Mouse (Mus musculus): ENCODE results near the gene Ppp5c. TPM values are rescaled to one million over a fixed set of nuclear protein-coding genes. Genes with fewer than 3 reads are reported as not detected.

Gene Ppp5c
- polyA plus RNA-seq, 1 experiment, result 199 TPM

DNA sequence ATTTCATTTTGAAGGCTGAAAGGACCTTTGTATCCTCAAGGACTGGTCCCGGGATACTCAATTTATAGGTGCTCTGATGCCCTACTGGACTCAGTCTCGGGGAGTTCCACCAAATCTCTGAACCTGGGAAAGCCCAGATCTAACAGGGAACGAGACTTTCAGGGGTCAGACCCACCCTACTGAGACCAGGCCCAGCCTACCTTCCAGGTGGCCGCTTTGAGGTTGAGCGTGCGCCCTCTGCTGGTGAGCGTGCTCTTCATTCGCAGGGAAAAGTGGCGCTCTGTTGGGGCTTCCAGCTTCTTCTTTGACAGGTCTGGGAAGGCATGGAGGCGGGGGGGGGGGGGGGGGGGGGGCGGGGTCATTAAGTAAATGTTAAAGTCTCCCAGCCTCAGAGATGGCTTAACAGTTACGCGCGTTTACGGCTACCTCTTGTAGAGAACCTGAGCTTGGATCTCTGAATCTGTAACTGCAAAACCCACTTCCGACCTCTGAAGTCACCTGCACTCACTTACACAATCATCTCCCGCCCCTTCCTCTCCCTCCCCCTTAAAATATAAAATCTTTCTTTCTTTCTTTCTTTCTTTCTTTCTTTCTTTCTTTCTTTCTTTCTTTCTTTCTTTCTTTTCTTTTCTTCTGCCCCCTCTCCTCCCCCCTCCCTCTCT, 23.3 kb upstream of the Ppp5c start:
- Histone ChIP-seq H3K36me3 (ENCODE audit: control insufficient read depth, insufficient read depth, low read length) (no peaks in the 10 kb centered on the region), H3K27ac (ENCODE audit: insufficient read depth, low read depth, low read length) (no peak overlapping the region), H3K27me3 (replicated peaks; ENCODE audit: control insufficient read depth, insufficient read depth, low read length) (no peaks in the 10 kb centered on the region), H3K4me1 (ENCODE audit: control insufficient read depth, insufficient read depth, low read length) (peaks cover 3% of the 10 kb centered on the region; the same call in 1 of the 2 replicates), H3K4me3 (ENCODE audit: insufficient read depth, low read depth, low read length) (no peak overlapping the region)
- WGBS, result 12% methylated on average over 15 of the region's 17 CpGs
- peak; percentile 77 for DNase-seq
- TF ChIP-seq CTCF (conservative IDR thresholded peaks at IDR 0.05; ENCODE audit: insufficient read depth, insufficient read length, low read depth, low read length) (peak; percentile 80), POLR2A (IDR thresholded peaks at IDR 0.05; ENCODE audit: low read depth, low read length) (no peak)

DNA sequence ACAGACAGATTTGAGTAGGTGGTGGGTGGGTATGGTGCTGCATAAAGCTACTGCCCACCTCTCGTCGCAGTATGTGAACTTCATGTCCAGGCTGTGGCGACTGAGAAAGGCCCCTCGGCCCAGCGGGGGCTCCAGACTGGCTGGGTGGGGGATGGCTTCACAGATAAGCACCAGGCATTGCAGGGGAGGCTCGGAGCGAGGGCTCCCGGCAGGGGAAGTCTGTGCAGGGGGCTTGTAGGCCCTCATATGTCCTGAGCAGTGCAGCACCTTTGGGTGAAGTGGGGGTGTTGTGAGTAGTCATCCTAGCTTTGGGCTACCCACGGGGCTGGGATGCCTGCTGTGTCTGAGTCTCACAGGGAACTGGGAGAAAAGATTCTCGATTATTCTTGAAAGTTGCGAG, 22.8 kb upstream of the Ppp5c start:
- Histone ChIP-seq H3K27me3 (replicated peaks; ENCODE audit: control insufficient read depth, insufficient read depth, low read length) (no peaks in the 10 kb centered on the region), H3K4me1 (ENCODE audit: control insufficient read depth, insufficient read depth, low read length) (no peaks in the 10 kb centered on the region), H3K4me3 (ENCODE audit: insufficient read depth, low read depth, low read length) (no peak overlapping the region), H3K27ac (ENCODE audit: insufficient read depth, low read depth, low read length) (no peak overlapping the region), H3K36me3 (ENCODE audit: control insufficient read depth, insufficient read depth, low read length) (no peaks in the 10 kb centered on the region)
- TF ChIP-seq CTCF (conservative IDR thresholded peaks at IDR 0.05; ENCODE audit: insufficient read depth, insufficient read length, low read depth, low read length) (no peak), POLR2A (IDR thresholded peaks at IDR 0.05; ENCODE audit: low read depth, low read length) (no peak)
- DNase-seq, result no peak
- WGBS, result 77% methylated on average over 11 of the region's 11 CpGs

DNA sequence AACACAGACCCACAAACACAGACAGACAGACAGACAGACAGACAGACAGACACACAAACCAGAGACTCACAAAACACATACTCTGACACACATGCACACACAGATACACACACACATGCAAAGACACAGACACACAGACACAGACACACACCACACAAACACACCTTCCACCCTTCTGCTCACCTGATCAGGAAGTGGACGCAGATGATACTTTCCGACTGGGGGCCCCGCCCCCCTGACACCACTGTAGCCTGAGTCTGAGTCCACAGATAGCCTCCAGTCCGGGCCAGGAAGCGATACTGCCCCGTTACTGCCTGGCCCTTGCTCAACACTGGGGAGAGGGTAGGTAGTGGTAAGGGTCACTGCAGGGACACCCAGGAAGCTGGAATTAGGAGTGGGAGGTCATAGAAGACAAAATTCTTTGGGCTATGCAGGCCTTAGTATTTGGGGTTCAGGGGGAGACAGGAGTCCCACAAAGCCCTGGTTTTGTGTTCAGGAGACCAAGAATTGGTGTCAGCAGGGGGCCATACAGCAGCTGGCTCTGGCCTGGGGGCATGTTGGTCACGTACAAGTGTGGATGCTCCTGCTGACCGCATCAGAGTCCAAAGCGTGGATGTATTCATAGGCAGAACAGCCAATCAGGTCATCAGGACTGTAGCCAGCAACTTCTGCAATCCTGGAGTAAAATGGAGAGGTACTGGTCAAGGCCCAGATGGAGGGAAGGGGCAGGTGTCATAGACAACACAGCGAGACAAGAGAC, 20.9 kb upstream of the Ppp5c start:
- DNase-seq, result no peak

DNA sequence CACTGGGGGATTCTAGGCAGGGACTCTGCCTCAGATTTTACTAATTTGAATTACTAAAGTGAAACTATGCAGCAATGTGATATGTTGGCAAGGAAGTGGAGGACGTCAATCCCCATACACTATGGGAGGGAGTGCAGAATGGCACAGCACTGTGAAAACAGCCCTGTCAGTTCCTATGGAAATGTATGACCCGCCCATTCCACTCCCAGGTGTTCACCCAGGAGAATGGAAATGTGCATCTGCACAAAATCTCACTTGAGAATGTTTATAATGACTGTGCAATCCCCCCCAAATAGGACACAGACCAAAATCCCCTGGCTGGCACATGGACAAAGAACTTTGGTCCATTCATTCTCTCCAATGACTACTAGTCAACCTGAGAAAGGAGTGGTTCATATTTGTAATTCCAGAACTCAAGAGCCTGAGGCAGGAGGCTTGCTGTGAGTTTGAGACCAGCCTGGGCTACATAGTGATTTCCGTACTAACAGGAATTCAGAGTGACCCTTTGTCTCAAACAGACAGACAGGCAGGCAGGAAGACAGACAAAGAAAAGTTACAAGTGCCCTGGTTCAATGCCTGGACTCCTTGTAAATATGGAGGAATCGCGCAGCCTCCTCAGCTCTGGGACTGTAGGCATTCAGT, 19.4 kb upstream of the Ppp5c start:
- no peaks in the 10 kb centered on the region for H3K4me1 ChIP-seq (ENCODE audit: control insufficient read depth, insufficient read depth, low read length)
- TF ChIP-seq POLR2A (IDR thresholded peaks at IDR 0.05; ENCODE audit: low read depth, low read length), result no peak
- TF ChIP-seq CTCF (conservative IDR thresholded peaks at IDR 0.05; ENCODE audit: insufficient read depth, insufficient read length, low read depth, low read length), result no peak
- no peak for DNase-seq
- H3K36me3 ChIP-seq (ENCODE audit: control insufficient read depth, insufficient read depth, low read length), result no peaks in the 10 kb centered on the region
- no peaks in the 10 kb centered on the region for H3K27me3 ChIP-seq (replicated peaks; ENCODE audit: control insufficient read depth, insufficient read depth, low read length)
- no peak overlapping the region for H3K27ac ChIP-seq (ENCODE audit: insufficient read depth, low read depth, low read length)
- no peak overlapping the region for H3K4me3 ChIP-seq (ENCODE audit: insufficient read depth, low read depth, low read length)
- 90% methylated on average over 5 of the region's 5 CpGs for WGBS

More for the DNA sequence above, 20.9 kb upstream of the Ppp5c start:
- TF ChIP-seq POLR2A (IDR thresholded peaks at IDR 0.05; ENCODE audit: low read depth, low read length) (no peak), CTCF (conservative IDR thresholded peaks at IDR 0.05; ENCODE audit: insufficient read depth, insufficient read length, low read depth, low read length) (no peak)
- no peaks in the 10 kb centered on the region for H3K4me1 ChIP-seq (ENCODE audit: control insufficient read depth, insufficient read depth, low read length)
- H3K36me3 ChIP-seq (ENCODE audit: control insufficient read depth, insufficient read depth, low read length), result no peaks in the 10 kb centered on the region
- no peaks in the 10 kb centered on the region for H3K27me3 ChIP-seq (replicated peaks; ENCODE audit: control insufficient read depth, insufficient read depth, low read length)
- WGBS, result 82% methylated on average over 10 of the region's 10 CpGs
- H3K4me3 ChIP-seq (ENCODE audit: insufficient read depth, low read depth, low read length), result no peak overlapping the region
- no peak overlapping the region for H3K27ac ChIP-seq (ENCODE audit: insufficient read depth, low read depth, low read length)

DNA sequence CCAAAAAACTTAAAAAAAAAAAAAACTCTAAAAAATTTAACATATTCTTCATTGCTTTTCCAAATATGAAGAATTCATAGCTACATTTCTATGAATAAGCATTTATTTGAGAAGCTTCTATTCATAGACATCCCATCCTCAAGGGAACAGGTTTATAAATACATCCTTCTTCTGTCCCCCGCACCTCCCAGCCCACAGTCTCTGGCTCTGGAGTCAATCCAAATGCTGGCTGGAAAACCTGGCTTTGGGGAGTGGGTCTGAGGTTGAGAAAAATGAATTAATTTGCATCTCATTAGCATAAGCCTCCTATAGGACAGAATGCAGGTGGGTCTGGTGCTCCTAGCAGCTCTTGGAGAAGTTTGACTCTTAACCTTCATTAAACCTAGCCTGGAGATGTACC, 18.0 kb upstream of the Ppp5c start:
- 67% methylated on average over 1 of the region's 1 CpGs for WGBS
- Histone ChIP-seq H3K4me1 (ENCODE audit: control insufficient read depth, insufficient read depth, low read length) (no peaks in the 10 kb centered on the region), H3K27ac (ENCODE audit: insufficient read depth, low read depth, low read length) (no peak overlapping the region), H3K27me3 (replicated peaks; ENCODE audit: control insufficient read depth, insufficient read depth, low read length) (no peaks in the 10 kb centered on the region), H3K4me3 (ENCODE audit: insufficient read depth, low read depth, low read length) (no peak overlapping the region), H3K36me3 (ENCODE audit: control insufficient read depth, insufficient read depth, low read length) (no peaks in the 10 kb centered on the region)
- no peak for DNase-seq
- TF ChIP-seq CTCF (conservative IDR thresholded peaks at IDR 0.05; ENCODE audit: insufficient read depth, insufficient read length, low read depth, low read length) (no peak), POLR2A (IDR thresholded peaks at IDR 0.05; ENCODE audit: low read depth, low read length) (no peak)

DNA sequence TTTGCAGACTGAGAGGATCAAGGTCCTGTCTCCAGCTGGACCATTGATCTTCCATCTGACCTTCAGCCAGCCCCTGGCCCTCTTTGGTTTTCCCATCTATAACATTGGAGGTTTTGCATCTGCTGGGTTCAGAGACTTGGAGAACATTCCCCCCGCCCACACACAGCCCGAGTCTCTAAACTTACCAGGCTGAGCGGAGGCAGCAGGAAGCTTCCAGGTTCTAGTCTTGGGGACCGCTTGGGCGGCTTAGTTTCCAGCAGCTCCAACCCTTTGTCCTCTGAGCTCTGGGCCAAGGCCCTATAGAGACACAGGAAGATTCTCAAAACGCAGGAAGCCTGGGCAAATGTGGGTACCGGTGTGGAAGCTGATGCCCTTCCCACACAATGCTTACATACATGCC, 11.6 kb upstream of the Ppp5c start:
- Histone ChIP-seq H3K27me3 (replicated peaks; ENCODE audit: control insufficient read depth, insufficient read depth, low read length) (no peaks in the 10 kb centered on the region), H3K36me3 (ENCODE audit: control insufficient read depth, insufficient read depth, low read length) (no peaks in the 10 kb centered on the region), H3K4me3 (ENCODE audit: insufficient read depth, low read depth, low read length) (no peak overlapping the region), H3K27ac (ENCODE audit: insufficient read depth, low read depth, low read length) (no peak overlapping the region), H3K4me1 (ENCODE audit: control insufficient read depth, insufficient read depth, low read length) (no peaks in the 10 kb centered on the region)
- WGBS, result 91% methylated on average over 7 of the region's 7 CpGs
- no peak for DNase-seq
- TF ChIP-seq CTCF (conservative IDR thresholded peaks at IDR 0.05; ENCODE audit: insufficient read depth, insufficient read length, low read depth, low read length) (no peak), POLR2A (IDR thresholded peaks at IDR 0.05; ENCODE audit: low read depth, low read length) (no peak)
